ENCODE assay signal across 14 mouse cellular contexts in genomic region chr11:67655236-67655959, GRCm38 (mm10). TPM values are rescaled to one million over a fixed set of nuclear protein-coding genes. Genes with fewer than 3 reads are reported as not detected.
A peak's percentile ranks its signal among the peaks of the same experiment; 100 is the strongest.
DNase-seq lines count a peak whose midpoint lies in the region; ATAC-seq and TF ChIP-seq lines count a peak whose summit lies in the region.
"Had no signal": no experiment of that assay in that cellular context is flagged by ENCODE, and none has a peak within 500 bp of the region (broad histone marks: within the 10 kb centered on the region; RNA-seq: fewer than 3 reads in every experiment).

No protein-coding gene starts in this region.

- no peak overlapping the region for H3K4me3 ChIP-seq in midbrain, postnatal 0 days (ENCODE audit: low read depth, low read length)
- no peak overlapping the region for H3K4me3 ChIP-seq in midbrain, embryonic 13.5 days (replicated peaks)
- H3K4me3 ChIP-seq: embryonic facial prominence, embryonic 15.5 days; liver, embryonic 12.5 days had no signal

- DNase-seq in gastrocnemius, adult 18-20 months (ENCODE audit: low spot score) = peak; percentile 70
- no peak for DNase-seq in gastrocnemius, postnatal 4 days (ENCODE audit: low spot score in 2 of 2)
- DNase-seq in midbrain, postnatal 0 days (ENCODE audit: low spot score) = peak; percentile 52
- DNase-seq in cerebellum, postnatal 14 days = peak; percentile 90 to 91
- peak; percentile 65 to 87 for DNase-seq in layer of hippocampus, postnatal 14 days (ENCODE audit: low spot score in 2 of 2)
- DNase-seq in spleen, postnatal 14 days (ENCODE audit: low spot score in 2 of 2) = no peak
- DNase-seq in spleen, postnatal 36 days (ENCODE audit: low spot score in 2 of 2) = no peak
- DNase-seq: kidney, postnatal 4 days had no signal

- no peak overlapping the region for H3K4me2 ChIP-seq in midbrain, postnatal 0 days (ENCODE audit: low read depth, low read length, poor library complexity, severe bottlenecking)
- H3K4me2 ChIP-seq in midbrain, embryonic 13.5 days (replicated peaks) = no peak overlapping the region
- H3K4me2 ChIP-seq: embryonic facial prominence, embryonic 15.5 days; liver, embryonic 12.5 days had no signal

- H3K27ac ChIP-seq in midbrain, postnatal 0 days (ENCODE audit: low read depth, low read length) = no peak overlapping the region
- H3K27ac ChIP-seq in midbrain, embryonic 13.5 days = no peak overlapping the region
- H3K27ac ChIP-seq: embryonic facial prominence, embryonic 15.5 days; liver, embryonic 12.5 days had no signal

- H3K27me3 ChIP-seq in midbrain, postnatal 0 days (ENCODE audit: insufficient read depth, low read length) = no peaks in the 10 kb centered on the region
- no peaks in the 10 kb centered on the region for H3K27me3 ChIP-seq in midbrain, embryonic 13.5 days
- H3K27me3 ChIP-seq: embryonic facial prominence, embryonic 15.5 days; liver, embryonic 12.5 days had no signal

- H3K4me1 ChIP-seq in midbrain, postnatal 0 days (ENCODE audit: insufficient read depth, low read length) = peaks cover 18% of the 10 kb centered on the region; the same call in 1 of the 2 replicates
- peaks cover 20% of the 10 kb centered on the region for H3K4me1 ChIP-seq in midbrain, embryonic 13.5 days (replicated peaks)
- H3K4me1 ChIP-seq: liver, embryonic 12.5 days had no signal

- ATAC-seq in midbrain, postnatal 0 days (ENCODE audit: low FRiP score) = no peak
- no peak for ATAC-seq in midbrain, embryonic 13.5 days
- ATAC-seq: liver, embryonic 12.5 days had no signal

- 63% methylated on average over 17 of the region's 17 CpGs for WGBS in midbrain, postnatal 0 days
- WGBS in midbrain, embryonic 13.5 days = 75% methylated on average over 17 of the region's 17 CpGs

- H3K9ac ChIP-seq in midbrain, postnatal 0 days (replicated peaks; ENCODE audit: low read length, poor library complexity, severe bottlenecking) = 0 out of 2 replicates have a peak overlapping the region, but pooled peaks have one; percentile 13
- H3K9ac ChIP-seq in midbrain, embryonic 13.5 days (replicated peaks) = no peak overlapping the region
- H3K9ac ChIP-seq: embryonic facial prominence, embryonic 15.5 days; liver, embryonic 12.5 days had no signal

- TF ChIP-seq CTCF in midbrain, postnatal 0 days (IDR thresholded peaks at IDR 0.05) = no peak

- H3K36me3 ChIP-seq in midbrain, postnatal 0 days (ENCODE audit: insufficient read depth, low read length) = no peaks in the 10 kb centered on the region
- H3K36me3 ChIP-seq in midbrain, embryonic 13.5 days = no peaks in the 10 kb centered on the region
- H3K36me3 ChIP-seq: embryonic facial prominence, embryonic 15.5 days; liver, embryonic 12.5 days had no signal

- H3K9me3 ChIP-seq in midbrain, postnatal 0 days (ENCODE audit: low read length) = no peaks in the 10 kb centered on the region
- H3K9me3 ChIP-seq in midbrain, embryonic 13.5 days = no peaks in the 10 kb centered on the region
- H3K9me3 ChIP-seq: embryonic facial prominence, embryonic 15.5 days; liver, embryonic 12.5 days had no signal

RNA-seq across cellular contexts. Expression of gene Rcvrn, which starts 39.7 kb away (rescaled TPM):
- under 1 TPM in 1 of 2 experiments, not detected in 1; 0.21 TPM for total RNA-seq in gastrocnemius, adult 18-20 months (2021)
- total RNA-seq in gastrocnemius, postnatal 4 days (2021) = under 1 TPM in 1 of 2 experiments, not detected in 1; 0.44 TPM
- not detected in 2 replicates for total RNA-seq in midbrain, postnatal 0 days (2014; rRNA removed)
- not detected in 2 replicates for polyA plus RNA-seq in midbrain, postnatal 0 days (2015; fragmentation: Nextera tagmentation; extraction: Ambion mirVana)
- polyA plus RNA-seq in midbrain, embryonic 13.5 days (2015; fragmentation: Nextera tagmentation; extraction: Ambion mirVana) = not detected in 2 replicates
- total RNA-seq in layer of hippocampus, postnatal 14 days (2021) = 1 to 10 TPM; 1.7 to 2.4 TPM
- total RNA-seq: adrenal gland, postnatal 4 days; hematopoietic stem cell, adult 5-6 weeks; megakaryocyte, adult 5-6 weeks had no signal
- polyA plus RNA-seq: embryonic facial prominence, embryonic 15.5 days; liver, embryonic 12.5 days had no signal

Comparison
In these comparisons a context has a peak if more than half of its experiments do, and no peak if none do; other contexts are left out.
1. DNase-seq: peak in gastrocnemius, adult 18-20 months (single experiment), midbrain, postnatal 0 days (single experiment), cerebellum, postnatal 14 days (2 of 2) and layer of hippocampus, postnatal 14 days (2 of 2); none in gastrocnemius, postnatal 4 days (0 of 2), spleen, postnatal 14 days (0 of 2) and spleen, postnatal 36 days (0 of 2).